Mouse (Mus musculus) G1E (cell line): Measurements from ENCODE around the gene Sp100.

Experiments used
- CTCF ChIP-seq: IDR thresholded peaks from 2 replicates; pipeline ENCODE4 v1.5.1; 2012; ENCODE audit warnings: low read depth, low read length, inconsistent platforms, mixed read lengths
- GATA1 ChIP-seq: IDR thresholded peaks from 2 replicates; pipeline ENCODE4 v1.6.1; 2012; ENCODE audit warnings: borderline replicate concordance, low read length, inconsistent platforms, mixed read lengths
- GATA2 ChIP-seq: IDR thresholded peaks from 2 replicates; pipeline ENCODE4 v1.6.1; 2012; ENCODE audit warnings: low read depth, low read length, inconsistent platforms, borderline replicate concordance
- POLR2AphosphoS5 ChIP-seq: IDR thresholded peaks from 2 replicates; pipeline ENCODE4 v1.6.1; 2012; ENCODE audit warnings: low read depth, low read length, inconsistent platforms; ENCODE audit not compliant: insufficient replicate concordance
- TAL1 ChIP-seq: conservative IDR thresholded peaks from 2 replicates; pipeline ENCODE4 v1.6.1; 2012; ENCODE audit warnings: low read depth, low read length, inconsistent platforms, mixed read lengths

DNA sequence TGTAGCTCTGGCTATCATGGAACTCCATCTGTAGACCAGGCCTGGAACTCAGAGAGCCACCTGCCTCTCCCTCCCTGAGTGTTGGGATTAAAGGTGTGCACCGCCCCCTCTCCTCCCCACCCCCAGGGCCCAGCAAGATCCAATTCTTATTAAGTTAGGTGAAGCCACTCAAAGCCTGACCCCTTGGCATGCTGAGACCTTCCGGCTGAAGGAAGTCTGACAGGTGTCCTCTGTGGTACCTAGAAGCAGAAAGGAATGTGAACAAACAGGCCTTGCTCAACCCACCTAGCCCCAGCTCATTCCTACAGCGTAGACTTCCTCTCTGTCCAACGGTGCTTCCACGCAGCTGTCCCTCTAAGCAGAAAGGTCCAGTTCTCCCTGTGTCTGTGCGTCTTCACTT lies 91.1 kb downstream of the Sp100 start:
- no peak for TF ChIP-seq TAL1
- TF ChIP-seq CTCF, result no peak
- TF ChIP-seq GATA1, result no peak
- TF ChIP-seq POLR2AphosphoS5, result no peak
- TF ChIP-seq GATA2, result no peak
